Mouse (Mus musculus): ENCODE measurements around the gene Cfc1.

- TF ChIP-seq MAFK (IDR thresholded peaks at IDR 0.05; ENCODE audit: insufficient read depth, low read depth, low read length) (no peak), ZNF384 (IDR thresholded peaks at IDR 0.05; ENCODE audit: low read depth, low read length) (no peak), ZC3H11A (IDR thresholded peaks at IDR 0.05; ENCODE audit: borderline replicate concordance, low read depth, low read length) (no peak), CHD2 (IDR thresholded peaks at IDR 0.05; ENCODE audit: low read depth, low read length) (no peak)
Measured at GRCm38 (mm10) chr1:34578851-34579781, 43.7 kb downstream of the Cfc1 start, which contains the start of gene Amer3.
